Mouse (Mus musculus) liver, adult 2 months (tissue): ENCODE data around the gene Abi1.

Source experiments
- CTCF ChIP-seq: fragments of 200-500 bp; IDR thresholded peaks from 2 replicates; pipeline ENCODE4 v1.5.1; 2011; ENCODE audit warnings: low read depth, low read length, control low read depth
- POLR2A ChIP-seq: fragments of 200-500 bp; IDR thresholded peaks from 2 replicates; pipeline ENCODE4 v1.6.1; 2011; ENCODE audit warnings: low read length, control low read depth; ENCODE audit not compliant: insufficient read depth; ENCODE audit errors: extremely low read depth

- no peak for TF ChIP-seq CTCF
- no peak for TF ChIP-seq POLR2A
These were observed 125.6 kb downstream of the Abi1 start for GRCm38 (mm10) chr2:22914421-22914820.
